Mouse (Mus musculus) CH12.LX (cell line): ENCODE data around the gene Nfx1. TPM values are rescaled to one million over a fixed set of nuclear protein-coding genes. Genes with fewer than 3 reads are reported as not detected.

Experiments used
- DNase-seq: peaks from one replicate; pipeline ENCODE4 v3.0.0-alpha.2; 2013; ENCODE audit errors: extremely low read depth
- H3K27ac ChIP-seq: 2 replicates; pipeline ENCODE4 v1.5.1; 2012; ENCODE audit warnings: low read depth, mild to moderate bottlenecking, control low read depth, moderate library complexity; ENCODE audit not compliant: insufficient read depth
- H3K27me3 ChIP-seq: replicated peaks from 2 replicates; pipeline ENCODE3; 2012; ENCODE audit warnings: inconsistent platforms
- H3K36me3 ChIP-seq, 2 experiments: replicated peaks in 1 of 2; 2 replicates each; pipeline versions ENCODE3 to v1.6.1; 2012; ENCODE audit warnings: inconsistent platforms in 1 of 2, low read length in 1 of 2, mild to moderate bottlenecking in 1 of 2, mixed read lengths in 1 of 2, moderate library complexity in 1 of 2; ENCODE audit not compliant: control insufficient read depth in 1 of 2, insufficient read depth in 1 of 2
- H3K4me1 ChIP-seq, 2 experiments: 2 replicates each; pipeline ENCODE4 v1.6.1; 2012; ENCODE audit warnings: inconsistent platforms in 1 of 2, moderate library complexity in 1 of 2; ENCODE audit not compliant: insufficient read depth in 2 of 2, control insufficient read depth in 1 of 2
- H3K4me2 ChIP-seq: 2 replicates; pipeline ENCODE4 v1.6.1; 2012; ENCODE audit warnings: low read depth, mild to moderate bottlenecking, control low read depth; ENCODE audit not compliant: poor library complexity, insufficient read depth, severe bottlenecking
- H3K4me3 ChIP-seq, 3 experiments: fragments of 150-350 bp in 1 of 3; sonication (generic) in 1 of 3; replicated peaks in 1 of 3; 2 replicates each; pipeline versions ENCODE3 to v1.5.1; 2011 to 2012; ENCODE audit warnings: low read depth in 2 of 3, low read length in 2 of 3, mild to moderate bottlenecking in 2 of 3, moderate library complexity in 2 of 3, control low read depth in 1 of 3, improper control_type of control experiment in 1 of 3, inconsistent platforms in 1 of 3, mixed read lengths in 1 of 3; ENCODE audit not compliant: poor library complexity in 1 of 3
- H3K79me2 ChIP-seq: replicated peaks from 2 replicates; pipeline ENCODE4 v1.6.1; 2012; ENCODE audit warnings: mild to moderate bottlenecking, moderate library complexity; ENCODE audit not compliant: control insufficient read depth, poor library complexity, insufficient read depth, severe bottlenecking; ENCODE audit errors: extremely low read depth
- H3K9ac ChIP-seq: 2 replicates; pipeline ENCODE4 v1.6.1; 2012; ENCODE audit warnings: low read depth, mild to moderate bottlenecking, control low read depth, moderate library complexity; ENCODE audit not compliant: insufficient read depth
- H3K9me3 ChIP-seq: replicated peaks from 2 replicates; pipeline ENCODE3; 2012; ENCODE audit warnings: low read length, inconsistent platforms, mixed read lengths
- CTCF ChIP-seq, 2 experiments: IDR thresholded peaks in 1 of 2; conservative IDR thresholded peaks in 1 of 2; 2 replicates each; pipeline ENCODE4 v1.5.1; 2011 to 2012; ENCODE audit warnings: low read depth in 2 of 2, low read length in 2 of 2, improper control_type of control experiment in 1 of 2, inconsistent platforms in 1 of 2, mild to moderate bottlenecking in 1 of 2, moderate library complexity in 1 of 2
- ELF1 ChIP-seq: IDR thresholded peaks from 2 replicates; pipeline ENCODE4 v1.6.1; 2014; ENCODE audit warnings: low read depth, mild to moderate bottlenecking, inconsistent platforms, low read length, improper control_type of control experiment
- EP300 ChIP-seq: IDR thresholded peaks from 2 replicates; pipeline ENCODE4 v1.6.1; 2011; ENCODE audit warnings: low read length, improper control_type of control experiment
- GABPA ChIP-seq: IDR thresholded peaks from 2 replicates; pipeline ENCODE4 v1.6.1; 2012; ENCODE audit warnings: low read depth, low read length, improper control_type of control experiment, inconsistent platforms; ENCODE audit not compliant: insufficient replicate concordance
- HCFC1 ChIP-seq: IDR thresholded peaks from 2 replicates; pipeline ENCODE4 v1.6.1; 2012; ENCODE audit warnings: low read depth, mild to moderate bottlenecking, inconsistent platforms, low read length, improper control_type of control experiment
- IRF4 ChIP-seq: IDR thresholded peaks from 2 replicates; pipeline ENCODE4 v1.6.1; 2014; ENCODE audit warnings: low read depth, mild to moderate bottlenecking, inconsistent platforms, low read length, improper control_type of control experiment
- JUND ChIP-seq: conservative IDR thresholded peaks from 2 replicates; pipeline ENCODE4 v1.6.1; 2011; ENCODE audit warnings: low read depth, low read length, improper control_type of control experiment
- KAT2A ChIP-seq: IDR thresholded peaks from 2 replicates; pipeline ENCODE4 v1.6.1; 2012; ENCODE audit warnings: low read length, improper control_type of control experiment, inconsistent platforms; ENCODE audit not compliant: insufficient replicate concordance
- MAX ChIP-seq: IDR thresholded peaks from 2 replicates; pipeline ENCODE4 v1.6.1; 2011; ENCODE audit warnings: low read length, improper control_type of control experiment
- NELFE ChIP-seq: IDR thresholded peaks from 2 replicates; pipeline ENCODE4 v1.6.1; 2011; ENCODE audit warnings: low read depth, low read length, improper control_type of control experiment
- POLR2A ChIP-seq: IDR thresholded peaks from 2 replicates; pipeline ENCODE4 v1.6.1; 2011; ENCODE audit warnings: low read depth, mild to moderate bottlenecking, improper control_type of control experiment, low read length
- POLR2AphosphoS2 ChIP-seq: IDR thresholded peaks from 2 replicates; pipeline ENCODE4 v1.6.1; 2011; ENCODE audit warnings: low read depth, low read length, improper control_type of control experiment
- RAD21 ChIP-seq: IDR thresholded peaks from 2 replicates; pipeline ENCODE4 v1.6.1; 2011; ENCODE audit warnings: low read depth, mild to moderate bottlenecking, low read length, improper control_type of control experiment, moderate library complexity
- RCOR1 ChIP-seq: conservative IDR thresholded peaks from 2 replicates; pipeline ENCODE4 v1.6.1; 2012; ENCODE audit warnings: low read depth, mild to moderate bottlenecking, inconsistent platforms, low read length, improper control_type of control experiment
- SMC3 ChIP-seq: IDR thresholded peaks from 2 replicates; pipeline ENCODE4 v1.6.1; 2011; ENCODE audit warnings: low read depth, low read length, improper control_type of control experiment
- TBP ChIP-seq: conservative IDR thresholded peaks from 2 replicates; pipeline ENCODE4 v1.6.1; 2011; ENCODE audit warnings: low read depth, low read length, improper control_type of control experiment
- UBTF ChIP-seq: IDR thresholded peaks from 2 replicates; pipeline ENCODE4 v1.6.1; 2012; ENCODE audit warnings: low read depth, mild to moderate bottlenecking, inconsistent platforms, low read length, improper control_type of control experiment, moderate library complexity
- USF1 ChIP-seq: IDR thresholded peaks from 2 replicates; pipeline ENCODE4 v1.6.1; 2014; ENCODE audit warnings: low read depth, mild to moderate bottlenecking, inconsistent platforms, low read length, improper control_type of control experiment
- USF2 ChIP-seq: conservative IDR thresholded peaks from 2 replicates; pipeline ENCODE4 v1.6.1; 2011; ENCODE audit warnings: low read depth, low read length, improper control_type of control experiment
- ZKSCAN1 ChIP-seq: IDR thresholded peaks from 2 replicates; pipeline ENCODE4 v1.6.1; 2012; ENCODE audit warnings: low read depth, inconsistent platforms, low read length, improper control_type of control experiment, borderline replicate concordance
- ZMIZ1 ChIP-seq: IDR thresholded peaks from 2 replicates; pipeline ENCODE4 v1.6.1; 2012; ENCODE audit warnings: low read depth, mild to moderate bottlenecking, inconsistent platforms, low read length, improper control_type of control experiment
- dilution Hi-C: fragments of 300-500 bp; cut with MboI; formaldehyde crosslinking; loops from 2 replicates; pipeline ENCODE4 v1.14.3; 2020; ENCODE audit warnings: low sequenced_read_pairs; ENCODE audit not compliant: extremely low pct_unique_long_range_greater_than_20kb, extremely low pct_ligation_motif_present
- in situ Hi-C: fragments of 300-500 bp; cut with MboI; formaldehyde crosslinking; loops from 3 replicates; pipeline ENCODE4 v1.14.3; 2019; ENCODE audit warnings: low sequenced_read_pairs, low pct_ligation_motif_present, low pct_unique_long_range_greater_than_20kb, mixed read lengths
- polyA plus RNA-seq: library from polyadenylated mRNA; unstranded; fragments of >175 nt; gene quantifications from 2 replicates; pipeline ENCODE4 v1.2.1, GENCODE M21; 2012; ENCODE audit warnings: low read depth; ENCODE audit not compliant: insufficient read length
- total RNA-seq, 2 experiments: library from RNA; depleted of rRNA; stranded (reverse); fragments of 300-350 nt in 1 of 2; fragments of >200 nt in 1 of 2; gene quantifications; 2 replicates each; pipeline ENCODE4 v1.2.3; 2012 to 2014

Nfx1 gene
- total and polyA plus RNA-seq, 3 experiments, result 55.5 to 89.8 (median 70.5) TPM

- Histone ChIP-seq H3K4me3 (no peak overlapping the region), H3K9ac (no peak overlapping the region), H3K79me2 (no peaks in the 10 kb centered on the region), H3K27ac (no peak overlapping the region), H3K36me3 (no peaks in the 10 kb centered on the region), H3K9me3 (no peaks in the 10 kb centered on the region), H3K4me2 (no peak overlapping the region), H3K27me3 (peaks cover 23% of the 10 kb centered on the region), H3K4me1 (no peaks in the 10 kb centered on the region; a peak in 1 of 4 replicates)
- dilution Hi-C loops, result no loop called here
- TF ChIP-seq ELF1, result no peak
- TF ChIP-seq POLR2A, result no peak
- TF ChIP-seq JUND, result no peak
- no peak for TF ChIP-seq KAT2A
- TF ChIP-seq RAD21, result no peak
- no peak for TF ChIP-seq TBP
- no peak for TF ChIP-seq CTCF (conservative IDR thresholded peaks at IDR 0.05 in 1 of 2, IDR thresholded peaks at IDR 0.05 in 1 of 2; ENCODE audit: low read depth in 2 of 2, low read length in 2 of 2)
- TF ChIP-seq SMC3, result no peak
- no peak for TF ChIP-seq ZKSCAN1
- no peak for TF ChIP-seq EP300
- TF ChIP-seq NELFE, result no peak
- no peak for TF ChIP-seq POLR2AphosphoS2
- no peak for TF ChIP-seq GABPA
- no peak for TF ChIP-seq UBTF
- no peak for TF ChIP-seq HCFC1
- TF ChIP-seq IRF4, result no peak
- no peak for TF ChIP-seq RCOR1
- in situ Hi-C loops, result loop anchor here (5.0 kb wide), 1 partner anchor 54 kb away; no protein-coding TSS in a partner anchor
- DNase-seq, result no peak
Observed at GRCm38 (mm10) chr4:41063351-41063750, 92.6 kb downstream of the Nfx1 start.

GRCm38 (mm10) chr4:41063894-41064673 is 93.4 kb downstream of the Nfx1 start:
- Histone ChIP-seq H3K36me3 (no peaks in the 10 kb centered on the region), H3K79me2 (no peaks in the 10 kb centered on the region), H3K4me2 (peak overlapping the region; percentile 66), H3K4me3 (peak overlapping the region in 1 of 3 experiments; percentile 6), H3K27me3 (peaks cover 23% of the 10 kb centered on the region), H3K9me3 (no peaks in the 10 kb centered on the region), H3K9ac (no peak overlapping the region), H3K27ac (no peak overlapping the region), H3K4me1 (no peaks in the 10 kb centered on the region; a peak in 1 of 4 replicates)
- peak; percentile 26 for DNase-seq
- in situ Hi-C loops, result loop anchor here (5.0 kb wide), 1 partner anchor 53 kb away; no protein-coding TSS in a partner anchor
- dilution Hi-C loops, result no loop called here
- TF ChIP-seq USF2 (no peak), MAX (no peak), ZKSCAN1 (no peak), ZMIZ1 (no peak), CTCF (conservative IDR thresholded peaks at IDR 0.05 in 1 of 2, IDR thresholded peaks at IDR 0.05 in 1 of 2; ENCODE audit: low read depth in 2 of 2, low read length in 2 of 2) (peak; percentile 52 to 69; a peak in 3 of 4 replicates), USF1 (no peak)
